Mouse (Mus musculus): ENCODE data around the gene Lgals8. TPM values are rescaled to one million over a fixed set of nuclear protein-coding genes. Genes with fewer than 3 reads are reported as not detected.

The Lgals8 gene
- 6.5 and 8.0 TPM in 2 replicates for total RNA-seq (2012; rRNA removed)

DNA sequence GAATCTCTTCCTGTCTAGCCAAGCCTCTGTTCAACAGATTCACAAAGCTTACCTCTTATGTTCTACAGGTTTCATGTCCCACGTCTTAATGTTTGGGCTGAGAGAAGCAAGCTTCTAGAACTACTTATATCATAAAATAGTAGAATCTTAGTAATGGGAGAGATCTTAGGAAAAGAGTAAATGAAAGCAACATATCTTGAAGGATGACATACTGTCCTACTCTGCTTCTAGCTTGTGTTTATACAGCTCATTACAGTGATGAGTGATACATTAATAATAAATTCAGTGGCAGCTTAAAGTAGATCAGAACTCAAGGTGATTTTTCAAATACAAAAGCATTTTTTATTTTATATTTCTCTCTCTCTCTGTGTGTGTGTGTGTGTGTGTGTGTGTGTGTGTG lies at the start of gene Lgals8:
Lgals8 (minus strand) TSS at position 101 of the 400 bp plus-strand sequence.
- no peak for DNase-seq (ENCODE audit: low read depth, low spot score)
- in situ Hi-C loops (cut with MboI; ENCODE audit: low sequenced_read_pairs in 2 of 2, unreplicated experiment in 2 of 2): loop anchor here in 1 of 2 experiments (25.0 kb wide), 1 partner anchor 222 kb away; no protein-coding TSS in a partner anchor
- no peaks in the 10 kb centered on the region for H3K36me3 ChIP-seq (ENCODE audit: control insufficient read depth, insufficient read depth, low read length, poor library complexity, severe bottlenecking)
- H3K9me3 ChIP-seq (ENCODE audit: control insufficient read depth, insufficient read depth, low read depth, low read length): no peaks in the 10 kb centered on the region
- no peak within 1 kb of the TSS for H3K9ac ChIP-seq (ENCODE audit: insufficient read depth, low read depth, low read length, poor library complexity, severe bottlenecking)
- peaks cover 2 to 7% of the 10 kb centered on the region in 2 experiments for H3K4me1 ChIP-seq (ENCODE audit: control insufficient read depth in 2 of 2, insufficient read depth in 2 of 2, low read length in 2 of 2, poor library complexity in 1 of 2)
- H3K4me3 ChIP-seq (ENCODE audit: insufficient read depth in 1 of 2, low read depth in 1 of 2, low read length in 2 of 2, poor library complexity in 1 of 2, severe bottlenecking in 1 of 2): no peak within 1 kb of the TSS
- no peak within 1 kb of the TSS for H3K27ac ChIP-seq (ENCODE audit: insufficient read depth, low read depth, low read length, poor library complexity, severe bottlenecking)
- no peak for TF ChIP-seq MAFK (IDR thresholded peaks at IDR 0.05; ENCODE audit: insufficient read depth, low read depth, low read length)
- no peak for TF ChIP-seq CHD2 (IDR thresholded peaks at IDR 0.05; ENCODE audit: low read depth, low read length)
- TF ChIP-seq HCFC1 (IDR thresholded peaks at IDR 0.05; ENCODE audit: borderline replicate concordance, insufficient read depth, low read length): no peak
- TF ChIP-seq ZC3H11A (IDR thresholded peaks at IDR 0.05; ENCODE audit: borderline replicate concordance, low read depth, low read length): no peak
- TF ChIP-seq ZNF384 (IDR thresholded peaks at IDR 0.05; ENCODE audit: low read depth, low read length): no peak

DNA sequence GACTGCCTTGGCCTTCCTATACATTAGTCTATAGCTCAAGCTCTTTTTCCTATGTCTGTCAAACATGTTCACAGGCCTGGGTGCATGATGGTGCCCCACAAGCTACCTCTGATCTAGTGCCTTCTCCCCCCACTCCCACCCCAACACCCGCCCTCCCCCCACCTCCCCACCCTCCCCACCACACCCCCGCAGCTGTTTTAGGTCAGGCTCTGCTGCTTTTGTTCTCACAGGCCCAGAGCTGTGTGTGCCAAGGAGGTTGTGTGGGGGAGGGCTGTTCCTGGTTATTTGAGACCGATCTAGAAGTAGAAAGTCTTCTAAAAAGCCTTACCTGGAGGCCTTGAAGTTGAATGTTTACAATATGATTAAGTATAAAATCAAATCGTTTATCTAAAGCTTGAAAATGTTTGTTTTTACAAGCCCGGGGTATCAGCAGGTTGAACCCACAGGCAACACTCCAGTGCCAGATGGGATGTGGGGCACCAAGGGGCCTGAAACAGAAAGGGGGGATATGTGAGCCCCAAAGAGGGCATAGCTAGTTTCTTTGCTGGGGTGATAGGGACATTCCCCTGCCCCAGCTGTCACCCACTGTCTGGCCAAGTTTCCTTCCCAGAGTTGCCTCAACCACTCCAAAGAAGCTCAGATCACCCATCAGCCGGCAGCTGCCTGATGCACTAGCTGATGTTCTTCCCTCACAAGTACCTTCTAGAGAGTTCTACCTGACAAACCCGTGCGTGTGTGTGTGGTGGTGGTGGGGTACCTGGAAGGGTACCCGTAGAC lies 46.6 kb upstream of the Lgals8 start:
- Histone ChIP-seq H3K36me3 (ENCODE audit: control insufficient read depth, insufficient read depth, low read length, poor library complexity, severe bottlenecking) (no peaks in the 10 kb centered on the region), H3K9ac (ENCODE audit: insufficient read depth, low read depth, low read length, poor library complexity, severe bottlenecking) (no peak overlapping the region), H3K4me1 (ENCODE audit: control insufficient read depth in 2 of 2, insufficient read depth in 2 of 2, low read length in 2 of 2, poor library complexity in 1 of 2) (no peaks in the 10 kb centered on the region), H3K27ac (ENCODE audit: insufficient read depth, low read depth, low read length, poor library complexity, severe bottlenecking) (no peak overlapping the region), H3K9me3 (ENCODE audit: control insufficient read depth, insufficient read depth, low read depth, low read length) (no peaks in the 10 kb centered on the region), H3K4me3 (ENCODE audit: insufficient read depth in 1 of 2, low read depth in 1 of 2, low read length in 2 of 2, poor library complexity in 1 of 2, severe bottlenecking in 1 of 2) (no peak overlapping the region)
- TF ChIP-seq HCFC1 (IDR thresholded peaks at IDR 0.05; ENCODE audit: borderline replicate concordance, insufficient read depth, low read length) (no peak), ZNF384 (IDR thresholded peaks at IDR 0.05; ENCODE audit: low read depth, low read length) (no peak), ZC3H11A (IDR thresholded peaks at IDR 0.05; ENCODE audit: borderline replicate concordance, low read depth, low read length) (no peak), MAFK (IDR thresholded peaks at IDR 0.05; ENCODE audit: insufficient read depth, low read depth, low read length) (no peak), CHD2 (IDR thresholded peaks at IDR 0.05; ENCODE audit: low read depth, low read length) (no peak)
- in situ Hi-C loops (cut with MboI; ENCODE audit: low sequenced_read_pairs in 2 of 2, unreplicated experiment in 2 of 2): no loop called here
- DNase-seq (ENCODE audit: low read depth, low spot score): no peak

DNA sequence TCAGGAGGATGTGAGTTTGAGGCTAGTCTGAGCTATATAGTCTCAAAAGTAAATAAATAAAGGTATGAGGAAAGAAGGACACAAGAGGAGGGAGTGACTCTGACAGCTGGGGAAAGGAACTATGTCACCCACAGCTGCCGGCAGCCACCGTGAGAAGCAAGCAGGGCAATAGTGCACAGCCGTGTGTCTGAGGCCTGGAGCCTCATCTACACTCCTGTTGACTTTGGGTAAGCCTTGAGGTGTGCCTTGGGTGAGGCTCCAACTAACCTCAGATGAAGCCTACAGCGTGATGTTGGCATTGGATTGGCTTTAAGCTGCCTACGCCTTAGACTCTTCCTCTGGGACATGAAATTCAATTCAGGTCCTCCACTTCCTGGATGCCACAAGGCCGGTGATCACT lies 45.3 kb upstream of the Lgals8 start:
- TF ChIP-seq HCFC1 (IDR thresholded peaks at IDR 0.05; ENCODE audit: borderline replicate concordance, insufficient read depth, low read length): no peak
- no peak for TF ChIP-seq MAFK (IDR thresholded peaks at IDR 0.05; ENCODE audit: insufficient read depth, low read depth, low read length)
- TF ChIP-seq ZC3H11A (IDR thresholded peaks at IDR 0.05; ENCODE audit: borderline replicate concordance, low read depth, low read length): no peak
- H3K4me1 ChIP-seq (ENCODE audit: control insufficient read depth in 2 of 2, insufficient read depth in 2 of 2, low read length in 2 of 2, poor library complexity in 1 of 2): no peaks in the 10 kb centered on the region
- no peak overlapping the region for H3K9ac ChIP-seq (ENCODE audit: insufficient read depth, low read depth, low read length, poor library complexity, severe bottlenecking)
- no peak overlapping the region for H3K27ac ChIP-seq (ENCODE audit: insufficient read depth, low read depth, low read length, poor library complexity, severe bottlenecking)
- H3K4me3 ChIP-seq (ENCODE audit: insufficient read depth in 1 of 2, low read depth in 1 of 2, low read length in 2 of 2, poor library complexity in 1 of 2, severe bottlenecking in 1 of 2): no peak overlapping the region
- in situ Hi-C loops (cut with MboI; ENCODE audit: low sequenced_read_pairs in 2 of 2, unreplicated experiment in 2 of 2): no loop called here
- DNase-seq (ENCODE audit: low read depth, low spot score): no peak
- H3K9me3 ChIP-seq (ENCODE audit: control insufficient read depth, insufficient read depth, low read depth, low read length): no peaks in the 10 kb centered on the region
- no peaks in the 10 kb centered on the region for H3K36me3 ChIP-seq (ENCODE audit: control insufficient read depth, insufficient read depth, low read length, poor library complexity, severe bottlenecking)

DNA sequence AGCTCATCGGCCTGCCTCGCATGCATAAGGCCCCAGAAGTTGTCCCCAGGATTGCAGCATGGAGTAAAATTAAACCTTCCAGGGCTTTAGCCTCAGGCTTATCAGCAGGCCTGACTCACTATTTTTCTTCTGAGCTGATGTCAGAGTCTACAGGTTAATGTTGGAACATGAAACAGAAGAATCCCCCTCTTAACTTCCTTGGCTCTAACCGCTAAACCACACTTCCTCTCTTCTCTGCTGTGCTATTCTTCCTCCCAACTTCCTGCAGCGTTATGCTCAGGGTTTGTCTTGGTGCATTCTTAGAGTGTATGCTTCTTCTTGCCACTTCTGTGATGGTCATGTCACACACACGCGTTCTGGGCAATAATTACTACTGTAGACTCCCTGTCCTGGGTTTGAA lies 42.7 kb upstream of the Lgals8 start:
- H3K27ac ChIP-seq (ENCODE audit: insufficient read depth, low read depth, low read length, poor library complexity, severe bottlenecking): no peak overlapping the region
- no peaks in the 10 kb centered on the region for H3K9me3 ChIP-seq (ENCODE audit: control insufficient read depth, insufficient read depth, low read depth, low read length)
- in situ Hi-C loops (cut with MboI; ENCODE audit: low sequenced_read_pairs in 2 of 2, unreplicated experiment in 2 of 2): no loop called here
- no peaks in the 10 kb centered on the region for H3K4me1 ChIP-seq (ENCODE audit: control insufficient read depth in 2 of 2, insufficient read depth in 2 of 2, low read length in 2 of 2, poor library complexity in 1 of 2)
- no peak for DNase-seq (ENCODE audit: low read depth, low spot score)
- no peaks in the 10 kb centered on the region for H3K36me3 ChIP-seq (ENCODE audit: control insufficient read depth, insufficient read depth, low read length, poor library complexity, severe bottlenecking)
- no peak overlapping the region for H3K4me3 ChIP-seq (ENCODE audit: insufficient read depth in 1 of 2, low read depth in 1 of 2, low read length in 2 of 2, poor library complexity in 1 of 2, severe bottlenecking in 1 of 2)
- no peak for TF ChIP-seq ZC3H11A (IDR thresholded peaks at IDR 0.05; ENCODE audit: borderline replicate concordance, low read depth, low read length)
- TF ChIP-seq ZNF384 (IDR thresholded peaks at IDR 0.05; ENCODE audit: low read depth, low read length): no peak
- TF ChIP-seq HCFC1 (IDR thresholded peaks at IDR 0.05; ENCODE audit: borderline replicate concordance, insufficient read depth, low read length): no peak
- no peak for TF ChIP-seq CHD2 (IDR thresholded peaks at IDR 0.05; ENCODE audit: low read depth, low read length)
- no peak for TF ChIP-seq MAFK (IDR thresholded peaks at IDR 0.05; ENCODE audit: insufficient read depth, low read depth, low read length)
- no peak overlapping the region for H3K9ac ChIP-seq (ENCODE audit: insufficient read depth, low read depth, low read length, poor library complexity, severe bottlenecking)
